Mouse (Mus musculus): Measurements from ENCODE around the gene Gm21985.

- TF ChIP-seq CTCF (IDR thresholded peaks at IDR 0.05; ENCODE audit: insufficient read depth, low read length), result no peak
- no peak for TF ChIP-seq POLR2A (IDR thresholded peaks at IDR 0.05; ENCODE audit: borderline replicate concordance, extremely low read depth, low read depth, low read length)
Observed at GRCm38 (mm10) chr2:112445511-112445910, 179.4 kb downstream of the Gm21985 start.
